Comparison of ENCODE assay signal across 9 mouse cellular contexts in the genomic region with DNA sequence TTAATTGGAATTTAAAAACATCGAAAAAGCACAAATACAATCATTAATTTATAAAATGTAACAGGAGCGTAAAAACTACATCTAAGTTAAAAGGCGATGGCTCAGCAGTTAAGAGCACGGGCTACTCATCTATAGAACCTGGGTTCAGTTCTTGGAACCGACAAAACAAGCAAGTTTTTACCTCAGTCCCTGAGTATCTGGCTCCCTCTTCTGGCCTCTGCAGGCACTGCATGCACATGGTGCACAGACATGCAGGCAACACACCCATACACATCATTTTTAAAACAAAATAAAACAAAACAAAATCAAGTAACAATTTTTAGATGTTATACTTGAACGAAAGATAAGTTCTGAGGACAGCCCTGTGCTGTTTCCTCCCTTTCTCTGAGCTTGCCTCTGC.
A peak's percentile ranks its signal among the peaks of the same experiment; 100 is the strongest.
DNase-seq lines count a peak whose midpoint lies in the region; ATAC-seq and TF ChIP-seq lines count a peak whose summit lies in the region.
"Had no signal": no experiment of that assay in that cellular context is flagged by ENCODE, and none has a peak within 500 bp of the region (broad histone marks: within the 10 kb centered on the region; RNA-seq: fewer than 3 reads in every experiment).

No protein-coding gene starts in this region.

- TF ChIP-seq CTCF in kidney, postnatal 0 days (IDR thresholded peaks at IDR 0.05; ENCODE audit: low read depth): peak; percentile 55
- TF ChIP-seq CTCF in liver, postnatal 0 days (IDR thresholded peaks at IDR 0.05; ENCODE audit: low read depth): peak; percentile 74

- intact Hi-C loops in gastrocnemius, postnatal 36 days (cut with DNase I): no loop called here

- no peaks in the 10 kb centered on the region for H3K36me3 ChIP-seq in kidney, postnatal 0 days (ENCODE audit: insufficient read depth, low read length)
- H3K36me3 ChIP-seq in liver, postnatal 0 days (replicated peaks; ENCODE audit: insufficient read depth, low read length): no peaks in the 10 kb centered on the region
- 0 out of 2 replicates have a peak, but pooled peaks cover 8% of the 10 kb centered on the region for H3K36me3 ChIP-seq in forebrain, embryonic 15.5 days

- H3K4me2 ChIP-seq in kidney, postnatal 0 days (ENCODE audit: low read length): no peak overlapping the region
- H3K4me2 ChIP-seq in liver, postnatal 0 days (ENCODE audit: low read depth, low read length): no peak overlapping the region
- no peak overlapping the region for H3K4me2 ChIP-seq in forebrain, embryonic 15.5 days (replicated peaks)

- H3K4me1 ChIP-seq in kidney, postnatal 0 days (replicated peaks; ENCODE audit: insufficient read depth, low read length): no peaks in the 10 kb centered on the region
- H3K4me1 ChIP-seq in liver, postnatal 0 days (ENCODE audit: insufficient read depth): no peaks in the 10 kb centered on the region
- H3K4me1 ChIP-seq in forebrain, embryonic 15.5 days: no peaks in the 10 kb centered on the region
- H3K4me1 ChIP-seq: megakaryocyte, embryonic 14.5 days had no signal

- no peaks in the 10 kb centered on the region for H3K9me3 ChIP-seq in kidney, postnatal 0 days (replicated peaks; ENCODE audit: low read length)
- H3K9me3 ChIP-seq in liver, postnatal 0 days (ENCODE audit: low read length): no peaks in the 10 kb centered on the region
- H3K9me3 ChIP-seq in forebrain, embryonic 15.5 days: no peaks in the 10 kb centered on the region

- WGBS in kidney, postnatal 0 days: 98% methylated on average over 6 of the region's 6 CpGs
- WGBS in liver, postnatal 0 days (ENCODE audit: insufficient replicate concordance): 87% methylated on average over 6 of the region's 6 CpGs
- WGBS in forebrain, embryonic 15.5 days: 96% methylated on average over 6 of the region's 6 CpGs

- H3K27ac ChIP-seq in kidney, postnatal 0 days: no peak overlapping the region
- H3K27ac ChIP-seq in liver, postnatal 0 days (ENCODE audit: low read depth): no peak overlapping the region
- no peak overlapping the region for H3K27ac ChIP-seq in forebrain, embryonic 15.5 days (replicated peaks)

- DNase-seq in kidney, postnatal 0 days (ENCODE audit: low spot score): no peak
- DNase-seq in kidney, adult 8-10 months: no peak
- peak; percentile 43 to 51 for DNase-seq in B cell, adult 2 months
- peak; percentile 25 for DNase-seq in ES-CJ7 (ENCODE audit: low read depth, low spot score)
- DNase-seq in liver, postnatal 0 days: peak; percentile 58
- no peak for DNase-seq in ovary, postnatal 10 days (ENCODE audit: low spot score)
- DNase-seq in gastrocnemius, postnatal 36 days: no peak

- no peaks in the 10 kb centered on the region for H3K27me3 ChIP-seq in kidney, postnatal 0 days (ENCODE audit: insufficient read depth, low read length)
- no peaks in the 10 kb centered on the region for H3K27me3 ChIP-seq in liver, postnatal 0 days (ENCODE audit: insufficient read depth, low read length)
- H3K27me3 ChIP-seq in forebrain, embryonic 15.5 days: no peaks in the 10 kb centered on the region
- H3K27me3 ChIP-seq: megakaryocyte, embryonic 14.5 days had no signal

- no peak overlapping the region for H3K4me3 ChIP-seq in kidney, postnatal 0 days (replicated peaks; ENCODE audit: low read depth, low read length)
- no peak overlapping the region for H3K4me3 ChIP-seq in liver, postnatal 0 days (ENCODE audit: low read depth, low read length)
- H3K4me3 ChIP-seq in forebrain, embryonic 15.5 days: no peak overlapping the region
- H3K4me3 ChIP-seq: megakaryocyte, embryonic 14.5 days had no signal

- no peak for TF ChIP-seq EP300 in liver, postnatal 0 days (IDR thresholded peaks at IDR 0.05; ENCODE audit: low read depth)

- no peak for ATAC-seq in kidney, postnatal 0 days (replicated peaks; ENCODE audit: low FRiP score, low read depth)
- no peak for ATAC-seq in liver, postnatal 0 days
- ATAC-seq in forebrain, embryonic 15.5 days (replicated peaks): no peak

- H3K9ac ChIP-seq in kidney, postnatal 0 days (ENCODE audit: low read depth, low read length): no peak overlapping the region
- no peak overlapping the region for H3K9ac ChIP-seq in liver, postnatal 0 days (replicated peaks)
- H3K9ac ChIP-seq in forebrain, embryonic 15.5 days (replicated peaks): no peak overlapping the region

Comparison
In these comparisons a context has a peak if more than half of its experiments do, and no peak if none do; other contexts are left out.
1. DNase-seq: peak in B cell, adult 2 months (2 of 2), ES-CJ7 (single experiment) and liver, postnatal 0 days (single experiment); none in kidney, postnatal 0 days (single experiment), kidney, adult 8-10 months (0 of 2), ovary, postnatal 10 days (single experiment) and gastrocnemius, postnatal 36 days (0 of 2).